ENCODE assay signal across 8 mouse cellular contexts in the genomic region with DNA sequence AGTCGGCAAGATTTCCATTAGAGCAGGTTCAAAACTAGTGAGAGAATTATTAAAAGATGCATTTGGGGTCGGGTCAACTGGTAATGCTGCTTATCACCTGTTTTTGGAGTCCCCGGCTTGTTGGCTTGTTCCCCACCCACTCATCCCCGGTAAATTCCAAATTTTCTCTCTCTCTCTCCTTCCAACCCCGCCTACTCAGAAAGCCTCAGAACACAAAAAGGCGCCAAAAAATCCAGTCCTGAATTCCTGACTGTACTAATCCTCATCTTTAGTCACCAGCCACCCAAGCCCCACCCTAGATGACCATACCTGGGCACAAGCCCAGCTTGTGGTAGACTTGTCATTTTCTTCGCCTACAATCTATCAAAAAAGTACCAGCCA. TPM values are rescaled to one million over a fixed set of nuclear protein-coding genes. Genes with fewer than 3 reads are reported as not detected.
A peak's percentile ranks its signal among the peaks of the same experiment; 100 is the strongest.
DNase-seq lines count a peak whose midpoint lies in the region; ATAC-seq and TF ChIP-seq lines count a peak whose summit lies in the region.

No protein-coding gene starts in this region.

- H3K9ac ChIP-seq in heart, embryonic 12.5 days = peak overlapping the region; percentile 100
- H3K9ac ChIP-seq in hindbrain, embryonic 11.5 days (ENCODE audit: low read depth, low read length) = peak overlapping the region; percentile 91
- H3K9ac ChIP-seq in liver, postnatal 0 days (replicated peaks) = peak overlapping the region; percentile 77

- H3K4me3 ChIP-seq in heart, embryonic 12.5 days = peak overlapping the region; percentile 95
- H3K4me3 ChIP-seq in C2C12 (ENCODE audit: insufficient read depth, poor library complexity, severe bottlenecking) = peak overlapping the region; percentile 36
- H3K4me3 ChIP-seq in hindbrain, embryonic 11.5 days (ENCODE audit: low read depth, low read length) = peak overlapping the region; percentile 94
- H3K4me3 ChIP-seq in liver, postnatal 0 days (ENCODE audit: low read depth, low read length) = peak overlapping the region; percentile 99

- peaks cover 9% of the 10 kb centered on the region for H3K36me3 ChIP-seq in heart, embryonic 12.5 days
- peaks cover 23% of the 10 kb centered on the region for H3K36me3 ChIP-seq in C2C12 (ENCODE audit: control insufficient read depth, insufficient read depth)
- no peaks in the 10 kb centered on the region for H3K36me3 ChIP-seq in hindbrain, embryonic 11.5 days (ENCODE audit: control insufficient read depth, insufficient read depth, low read length)
- no peaks in the 10 kb centered on the region for H3K36me3 ChIP-seq in liver, postnatal 0 days (replicated peaks; ENCODE audit: insufficient read depth, low read length)

- peaks cover 20% of the 10 kb centered on the region for H3K4me1 ChIP-seq in heart, embryonic 12.5 days (replicated peaks)
- no peaks in the 10 kb centered on the region for H3K4me1 ChIP-seq in hindbrain, embryonic 11.5 days (replicated peaks; ENCODE audit: control insufficient read depth, insufficient read depth, low read length)
- H3K4me1 ChIP-seq in liver, postnatal 0 days (ENCODE audit: insufficient read depth) = peaks cover 15% of the 10 kb centered on the region

- ATAC-seq in heart, embryonic 12.5 days (ENCODE audit: insufficient number of reproducible peaks, low FRiP score) = no peak
- no peak for ATAC-seq in hindbrain, embryonic 11.5 days (ENCODE audit: low FRiP score)
- no peak for ATAC-seq in liver, postnatal 0 days

- no peaks in the 10 kb centered on the region for H3K9me3 ChIP-seq in heart, embryonic 12.5 days (replicated peaks)
- H3K9me3 ChIP-seq in hindbrain, embryonic 11.5 days (ENCODE audit: control insufficient read depth, low read length) = no peaks in the 10 kb centered on the region
- no peaks in the 10 kb centered on the region for H3K9me3 ChIP-seq in liver, postnatal 0 days (ENCODE audit: low read length)

- TF ChIP-seq EP300 in liver, postnatal 0 days (IDR thresholded peaks at IDR 0.05; ENCODE audit: low read depth) = no peak

- intact Hi-C loops in heart, postnatal 25 days (cut with DNase I) = loop anchor here (5.0 kb wide), 2 partner anchors 41 to 79 kb away; no protein-coding TSS in a partner anchor

- peak overlapping the region; percentile 86 for H3ac ChIP-seq in C2C12 (ENCODE audit: control insufficient read depth, insufficient read length, low read depth)

- WGBS in heart, embryonic 12.5 days = 9% methylated on average over 7 of the region's 7 CpGs
- WGBS in hindbrain, embryonic 11.5 days = 8% methylated on average over 7 of the region's 7 CpGs
- WGBS in liver, postnatal 0 days (ENCODE audit: insufficient replicate concordance) = 9% methylated on average over 7 of the region's 7 CpGs

- peak overlapping the region; percentile 98 for H3K27ac ChIP-seq in heart, embryonic 12.5 days (ENCODE audit: poor library complexity, severe bottlenecking)
- peak overlapping the region; percentile 99 for H3K27ac ChIP-seq in hindbrain, embryonic 11.5 days (ENCODE audit: low read depth, low read length)
- H3K27ac ChIP-seq in liver, postnatal 0 days (ENCODE audit: low read depth) = peak overlapping the region; percentile 97

- peak overlapping the region; percentile 64 for H3K4me2 ChIP-seq in heart, embryonic 12.5 days
- H3K4me2 ChIP-seq in hindbrain, embryonic 11.5 days (replicated peaks; ENCODE audit: low read depth, low read length) = peak overlapping the region; percentile 68
- H3K4me2 ChIP-seq in liver, postnatal 0 days (ENCODE audit: low read depth, low read length) = peak overlapping the region; percentile 94

- peaks cover 37% of the 10 kb centered on the region for H3K79me3 ChIP-seq in C2C12 (ENCODE audit: low read depth)

- TF ChIP-seq CTCF in C2C12 (IDR thresholded peaks at IDR 0.05; ENCODE audit: control insufficient read depth, insufficient read depth, insufficient read length) = no peak
- TF ChIP-seq CTCF in liver, postnatal 0 days (IDR thresholded peaks at IDR 0.05; ENCODE audit: low read depth) = no peak

- DNase-seq in heart, postnatal 25 days (ENCODE audit: low spot score) = no peak
- peak; percentile 38 to 49 for DNase-seq in cerebellum, postnatal 10 days
- DNase-seq in hindbrain, embryonic 11.5 days (ENCODE audit: low spot score) = no peak
- no peak for DNase-seq in liver, postnatal 0 days
- DNase-seq in adipocyte (ENCODE audit: low spot score) = no peak
- DNase-seq in right cerebral cortex, postnatal 4 days = no peak

- no peaks in the 10 kb centered on the region for H3K27me3 ChIP-seq in heart, embryonic 12.5 days (replicated peaks)
- H3K27me3 ChIP-seq in C2C12 (ENCODE audit: control insufficient read depth, insufficient read depth, insufficient read length) = no peaks in the 10 kb centered on the region
- H3K27me3 ChIP-seq in hindbrain, embryonic 11.5 days (ENCODE audit: control insufficient read depth, insufficient read depth, low read length) = no peaks in the 10 kb centered on the region
- H3K27me3 ChIP-seq in liver, postnatal 0 days (ENCODE audit: insufficient read depth, low read length) = no peaks in the 10 kb centered on the region

- peaks cover 41% of the 10 kb centered on the region for H3K79me2 ChIP-seq in C2C12 (ENCODE audit: control insufficient read depth, insufficient read depth)

TF ChIP-seq in C2C12, 6 proteins besides CTCF, POLR2A, EP300 and RAD21:
- TF ChIP-seq MYOD1 (IDR thresholded peaks at IDR 0.05; ENCODE audit: control insufficient read depth, insufficient read length, low read depth) (no peak), MAX (IDR thresholded peaks at IDR 0.05) (no peak), CEBPB (IDR thresholded peaks at IDR 0.05; ENCODE audit: low read depth) (no peak), USF1 (IDR thresholded peaks at IDR 0.05; ENCODE audit: low read depth) (no peak), FOSL1 (IDR thresholded peaks at IDR 0.05; ENCODE audit: insufficient read depth, low read length, poor library complexity, severe bottlenecking) (no peak), MYOG (IDR thresholded peaks at IDR 0.05; ENCODE audit: control insufficient read depth, extremely low read depth, insufficient read length) (no peak)

RNA-seq across cellular contexts. Expression of a gene that starts 0.9 kb away (rescaled TPM):
- 106 and 108 TPM in 2 replicates for polyA plus RNA-seq in heart, embryonic 12.5 days (2016; fragmentation: Nextera tagmentation; extraction: Ambion mirVana)
- total RNA-seq in heart, postnatal 25 days (2021) = 10 to 100 TPM; 38.0 to 46.9 TPM
- 61.6 TPM for polyA plus RNA-seq in C2C12 (2012; fragmentation: generic; extraction: Trizol)
- 158 and 183 TPM in 2 replicates for polyA plus RNA-seq in hindbrain, embryonic 11.5 days (2014; fragmentation: Nextera tagmentation; extraction: Ambion mirVana)
- 18.7 and 19.6 TPM in 2 replicates for polyA plus RNA-seq in liver, postnatal 0 days (2015; fragmentation: Nextera tagmentation; extraction: Ambion mirVana)

RNA-seq across cellular contexts. Expression of a gene that starts 46.4 kb away (rescaled TPM):
- polyA plus RNA-seq in heart, embryonic 12.5 days (2016; fragmentation: Nextera tagmentation; extraction: Ambion mirVana) = 5.8 and 7.7 TPM in 2 replicates
- 1 to 10 TPM; 5.3 to 5.7 TPM for total RNA-seq in heart, postnatal 25 days (2021)
- polyA plus RNA-seq in C2C12 (2012; fragmentation: generic; extraction: Trizol) = 17.0 TPM
- polyA plus RNA-seq in hindbrain, embryonic 11.5 days (2014; fragmentation: Nextera tagmentation; extraction: Ambion mirVana) = 27.7 and 30.9 TPM in 2 replicates
- 2.2 and 2.3 TPM in 2 replicates for polyA plus RNA-seq in liver, postnatal 0 days (2015; fragmentation: Nextera tagmentation; extraction: Ambion mirVana)

Comparison
In these comparisons a context has a peak if more than half of its experiments do, and no peak if none do; other contexts are left out.
1. H3K4me3 ChIP-seq: peak in every context shown above with its lines; median percentile 99 in liver, postnatal 0 days; 95 in heart, embryonic 12.5 days; 94 in hindbrain, embryonic 11.5 days; 36 in C2C12.
2. DNase-seq: peak in cerebellum, postnatal 10 days (2 of 2); none in heart, postnatal 25 days (single experiment), hindbrain, embryonic 11.5 days (single experiment), liver, postnatal 0 days (single experiment), adipocyte (single experiment) and right cerebral cortex, postnatal 4 days (single experiment).
3. Peak in every context shown above with its lines, with median percentiles within 50 percentile points of each other: H3K27ac ChIP-seq, H3K4me2 ChIP-seq and H3K9ac ChIP-seq.